Comparison of ENCODE assay signal across 8 mouse cellular contexts in the genomic region with DNA sequence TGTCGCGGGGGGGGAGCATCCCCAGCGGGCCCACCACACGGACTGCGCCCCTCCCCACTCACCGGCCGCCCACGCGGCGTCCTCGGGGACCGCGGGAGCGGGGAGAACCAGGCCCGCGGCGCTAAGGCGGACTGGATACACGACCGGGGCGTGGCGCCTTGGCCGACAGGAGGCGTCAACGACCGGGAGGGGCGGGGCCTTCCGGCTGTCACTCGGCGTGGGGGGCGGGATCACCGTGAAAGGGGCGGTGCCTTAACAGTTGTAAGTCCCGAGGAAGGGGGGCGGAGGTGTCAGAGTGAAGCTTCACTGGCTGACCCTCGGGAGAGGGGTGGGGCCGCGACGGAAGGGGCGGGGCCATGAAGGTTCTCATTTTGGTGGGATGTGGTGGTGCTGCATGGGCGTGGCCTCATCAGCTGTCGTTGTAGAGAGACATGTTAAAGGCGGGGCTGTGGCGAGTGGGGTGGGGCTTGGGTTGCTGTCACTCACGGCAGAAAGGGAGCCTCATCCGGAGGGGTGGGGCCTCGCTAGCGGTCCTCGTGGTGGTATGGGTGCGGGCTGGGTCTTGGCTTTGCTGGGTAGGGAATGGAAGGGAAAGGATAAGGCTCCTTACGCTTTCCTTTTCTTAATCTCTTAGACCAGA. TPM values are rescaled to one million over a fixed set of nuclear protein-coding genes. Genes with fewer than 3 reads are reported as not detected.
A peak's percentile ranks its signal among the peaks of the same experiment; 100 is the strongest.
DNase-seq lines count a peak whose midpoint lies in the region; ATAC-seq and TF ChIP-seq lines count a peak whose summit lies in the region.

TSS of gene Ano10 (minus strand) at position 182 of the 640 bp plus-strand sequence.

- H3K4me2 ChIP-seq in forebrain, embryonic 13.5 days: peak within 1 kb of the TSS; percentile 76
- peak within 1 kb of the TSS; percentile 81 for H3K4me2 ChIP-seq in liver, postnatal 0 days (ENCODE audit: low read depth, low read length)
- H3K4me2 ChIP-seq in neural tube, embryonic 14.5 days (ENCODE audit: low read depth, low read length): peak within 1 kb of the TSS; percentile 72

- no peaks in the 10 kb centered on the region for H3K36me3 ChIP-seq in ES-Bruce4 (ENCODE audit: control insufficient read depth, insufficient read depth, low read length, poor library complexity, severe bottlenecking)
- H3K36me3 ChIP-seq in forebrain, embryonic 13.5 days (ENCODE audit: poor library complexity, severe bottlenecking): no peaks in the 10 kb centered on the region
- no peaks in the 10 kb centered on the region for H3K36me3 ChIP-seq in liver, postnatal 0 days (replicated peaks; ENCODE audit: insufficient read depth, low read length)
- H3K36me3 ChIP-seq in neural tube, embryonic 14.5 days (ENCODE audit: control insufficient read depth, insufficient read depth, low read length): no peaks in the 10 kb centered on the region

- peak; percentile 96 to 97 for DNase-seq in heart, postnatal 10 days
- peak; percentile 91 for DNase-seq in large intestine, adult 2 months (ENCODE audit: low read depth, low spot score)
- peak; percentile 99 for DNase-seq in liver, postnatal 0 days
- peak; percentile 99 for DNase-seq in testis, postnatal 10 days (ENCODE audit: low spot score)

- peak within 1 kb of the TSS; percentile 72 for H3K4me3 ChIP-seq in ES-Bruce4 (ENCODE audit: low read depth, low read length)
- peak within 1 kb of the TSS; percentile 78 for H3K4me3 ChIP-seq in forebrain, embryonic 13.5 days
- H3K4me3 ChIP-seq in liver, postnatal 0 days (ENCODE audit: low read depth, low read length): peak within 1 kb of the TSS; percentile 68
- peak within 1 kb of the TSS; percentile 80 for H3K4me3 ChIP-seq in neural tube, embryonic 14.5 days (ENCODE audit: low read depth, low read length)

- 1% methylated on average over 46 of the region's 51 CpGs for WGBS in forebrain, embryonic 13.5 days
- WGBS in large intestine, adult 2 months: 1% methylated on average over 51 of the region's 51 CpGs
- 1% methylated on average over 51 of the region's 51 CpGs for WGBS in liver, postnatal 0 days (ENCODE audit: insufficient replicate concordance)
- WGBS in neural tube, embryonic 14.5 days: under 1% methylated on average over 46 of the region's 51 CpGs

- no peak for TF ChIP-seq EP300 in ES-Bruce4 (IDR thresholded peaks at IDR 0.05; ENCODE audit: insufficient read depth, low read depth, low read length)
- TF ChIP-seq EP300 in liver, postnatal 0 days (IDR thresholded peaks at IDR 0.05; ENCODE audit: low read depth): no peak

- no peak for TF ChIP-seq POLR2A in ES-Bruce4 (IDR thresholded peaks at IDR 0.05; ENCODE audit: insufficient read depth, low read length)

- peaks cover 2% of the 10 kb centered on the region for H3K4me1 ChIP-seq in ES-Bruce4 (ENCODE audit: control insufficient read depth, insufficient read depth, low read length)
- peaks cover 15% of the 10 kb centered on the region for H3K4me1 ChIP-seq in forebrain, embryonic 13.5 days
- peaks cover 15% of the 10 kb centered on the region for H3K4me1 ChIP-seq in liver, postnatal 0 days (ENCODE audit: insufficient read depth)
- peaks cover 13% of the 10 kb centered on the region for H3K4me1 ChIP-seq in neural tube, embryonic 14.5 days (ENCODE audit: control insufficient read depth, insufficient read depth, low read length)

- H3K27me3 ChIP-seq in ES-Bruce4 (ENCODE audit: control insufficient read depth, insufficient read depth, low read length, poor library complexity, severe bottlenecking): no peaks in the 10 kb centered on the region
- no peaks in the 10 kb centered on the region for H3K27me3 ChIP-seq in forebrain, embryonic 13.5 days
- H3K27me3 ChIP-seq in liver, postnatal 0 days (ENCODE audit: insufficient read depth, low read length): no peaks in the 10 kb centered on the region
- H3K27me3 ChIP-seq in neural tube, embryonic 14.5 days (ENCODE audit: control insufficient read depth, insufficient read depth, low read length): no peaks in the 10 kb centered on the region

- ATAC-seq in cerebellum, adult (ENCODE audit: insufficient number of reproducible peaks, low FRiP score, low TSS enrichment): peak; percentile 93
- peak; percentile 96 for ATAC-seq in forebrain, embryonic 13.5 days
- peak; percentile 92 for ATAC-seq in liver, postnatal 0 days
- peak; percentile 97 for ATAC-seq in neural tube, embryonic 14.5 days (ENCODE audit: low read depth)

- intact Hi-C loops in heart, postnatal 10 days (cut with DNase I): no loop called here

- H3K9ac ChIP-seq in ES-Bruce4 (ENCODE audit: low read depth, poor library complexity, severe bottlenecking): peak within 1 kb of the TSS; percentile 45
- peak within 1 kb of the TSS; percentile 86 for H3K9ac ChIP-seq in forebrain, embryonic 13.5 days
- peak within 1 kb of the TSS; percentile 76 for H3K9ac ChIP-seq in liver, postnatal 0 days (replicated peaks)
- H3K9ac ChIP-seq in neural tube, embryonic 14.5 days (replicated peaks; ENCODE audit: low read depth, low read length): peak within 1 kb of the TSS; percentile 85

- H3K9me3 ChIP-seq in ES-Bruce4 (replicated peaks; ENCODE audit: control insufficient read depth, insufficient read depth, low read length, poor library complexity, severe bottlenecking): no peaks in the 10 kb centered on the region
- H3K9me3 ChIP-seq in forebrain, embryonic 13.5 days (replicated peaks): no peaks in the 10 kb centered on the region
- no peaks in the 10 kb centered on the region for H3K9me3 ChIP-seq in liver, postnatal 0 days (ENCODE audit: low read length)
- no peaks in the 10 kb centered on the region for H3K9me3 ChIP-seq in neural tube, embryonic 14.5 days (ENCODE audit: control insufficient read depth, low read length)

- no peak for TF ChIP-seq CTCF in ES-Bruce4 (IDR thresholded peaks at IDR 0.05; ENCODE audit: low read depth, low read length)
- peak; percentile 55 for TF ChIP-seq CTCF in liver, postnatal 0 days (IDR thresholded peaks at IDR 0.05; ENCODE audit: low read depth)

- no peak within 1 kb of the TSS for H3K27ac ChIP-seq in ES-Bruce4 (ENCODE audit: insufficient read depth, low read length)
- peak within 1 kb of the TSS; percentile 54; the same call in 1 of the 2 replicates for H3K27ac ChIP-seq in forebrain, embryonic 13.5 days
- peak within 1 kb of the TSS; percentile 91 for H3K27ac ChIP-seq in liver, postnatal 0 days (ENCODE audit: low read depth)
- H3K27ac ChIP-seq in neural tube, embryonic 14.5 days (ENCODE audit: low read depth, low read length): peak within 1 kb of the TSS; percentile 85

RNA-seq across cellular contexts. Expression of gene Ano10, which starts in this region (rescaled TPM):
- polyA plus RNA-seq in ES-Bruce4 (2011; ENCODE audit: insufficient read depth, insufficient read length, low read depth, missing spikeins): 19.4 and 19.6 TPM in 2 replicates
- 29.5 and 36.5 TPM in 2 replicates for polyA plus RNA-seq in forebrain, embryonic 13.5 days (2015; fragmentation: Nextera tagmentation; extraction: Ambion mirVana)
- total RNA-seq in heart, postnatal 10 days (2021): 10 to 100 TPM; 28.2 to 31.5 TPM
- polyA plus RNA-seq in large intestine, adult 2 months (2012; rRNA removed): 67.0 and 72.8 TPM in 2 replicates
- polyA plus RNA-seq in liver, postnatal 0 days (2015; fragmentation: Nextera tagmentation; extraction: Ambion mirVana): 13.7 and 14.2 TPM in 2 replicates
- polyA plus RNA-seq in neural tube, embryonic 14.5 days (2014; fragmentation: Nextera tagmentation; extraction: Ambion mirVana): 48.1 and 53.1 TPM in 2 replicates
